Mouse (Mus musculus) lung, postnatal 0 days (tissue): ENCODE measurements around the gene Fam214a.

Source experiments
- CTCF ChIP-seq: IDR thresholded peaks from 2 replicates; pipeline ENCODE4 v1.5.1; 2016; ENCODE audit warnings: antibody characterized with exemption, mild to moderate bottlenecking
- EP300 ChIP-seq: IDR thresholded peaks from 2 replicates; pipeline ENCODE4 v1.6.1; 2016; ENCODE audit warnings: antibody characterized with exemption, mild to moderate bottlenecking, control low read depth

- TF ChIP-seq EP300 (no peak; the same call in 1 of the 2 replicates), CTCF (no peak)
Observed at GRCm38 (mm10) chr9:74971191-74971976, 18.7 kb downstream of the Fam214a start.
